Mouse (Mus musculus) olfactory bulb, adult 2 months (tissue): ENCODE results near the gene Cend1. TPM values are rescaled to one million over a fixed set of nuclear protein-coding genes. Genes with fewer than 3 reads are reported as not detected.
A peak's percentile ranks its signal among the peaks of the same experiment; 100 is the strongest.

ENCODE experiments used
- H3K27ac ChIP-seq: fragments of 200-500 bp; 2 replicates; pipeline ENCODE4 v1.5.1; 2012; ENCODE audit warnings: low read depth, low read length; ENCODE audit not compliant: insufficient read depth
- H3K4me1 ChIP-seq: fragments of 200-500 bp; 2 replicates; pipeline ENCODE4 v1.6.1; 2012; ENCODE audit warnings: low read length; ENCODE audit not compliant: control insufficient read depth, insufficient read depth
- H3K4me3 ChIP-seq: fragments of 200-500 bp; 2 replicates; pipeline ENCODE4 v1.5.1; 2012; ENCODE audit warnings: mild to moderate bottlenecking, low read depth, low read length, moderate library complexity; ENCODE audit not compliant: insufficient read depth
- CTCF ChIP-seq: fragments of 200-500 bp; IDR thresholded peaks from 2 replicates; pipeline ENCODE4 v1.5.1; 2012; ENCODE audit warnings: low read depth, mild to moderate bottlenecking, low read length, moderate library complexity; ENCODE audit not compliant: insufficient read depth
- POLR2A ChIP-seq: fragments of 200-500 bp; IDR thresholded peaks from 2 replicates; pipeline ENCODE4 v1.6.1; 2012; ENCODE audit warnings: mild to moderate bottlenecking, low read depth, low read length, moderate library complexity; ENCODE audit not compliant: insufficient read depth
- WGBS: fragments of 180-500 bp; shearing (Covaris S2); methylation state at CpG from one replicate; pipeline ENCODE4 v1.1.7; 2018; 5-methylcytosine and 5-hydroxymethylcytosine counted together
- polyA plus RNA-seq: library from polyadenylated mRNA; stranded (reverse); fragments of >200 nt; gene quantifications from 2 replicates; pipeline ENCODE4 v1.2.4, GENCODE M21; 2012; ENCODE audit warnings: low replicate concordance; ENCODE audit not compliant: missing spikeins, insufficient read depth, insufficient read length

Cend1 gene
- polyA plus RNA-seq, 1 experiment, result not detected

- no peak overlapping the region for H3K4me3 ChIP-seq
- TF ChIP-seq CTCF, result no peak
- H3K4me1 ChIP-seq, result peaks cover 18% of the 10 kb centered on the region
- 91% methylated on average over 12 of the region's 12 CpGs for WGBS
- H3K27ac ChIP-seq, result no peak overlapping the region
Observed at GRCm38 (mm10) chr7:141426948-141427730, 2.2 kb downstream of the Cend1 start.

- Histone ChIP-seq H3K4me1 (peaks cover 11% of the 10 kb centered on the region), H3K27ac (no peak overlapping the region), H3K4me3 (no peak overlapping the region)
- WGBS, result 77% methylated on average over 4 of the region's 4 CpGs
- TF ChIP-seq POLR2A (no peak), CTCF (no peak)
Observed at GRCm38 (mm10) chr7:141423811-141424210, 5.5 kb downstream of the Cend1 start.

GRCm38 (mm10) chr7:141420030-141420702 is 9.1 kb downstream of the Cend1 start:
- no peak overlapping the region for H3K27ac ChIP-seq
- no peak overlapping the region for H3K4me3 ChIP-seq
- no peaks in the 10 kb centered on the region for H3K4me1 ChIP-seq
- 87% methylated on average over 9 of the region's 9 CpGs for WGBS
- no peak for TF ChIP-seq CTCF
- TF ChIP-seq POLR2A, result no peak

GRCm38 (mm10) chr7:141418970-141419369 is 10.3 kb downstream of the Cend1 start:
- Histone ChIP-seq H3K4me3 (no peak overlapping the region), H3K27ac (no peak overlapping the region), H3K4me1 (peaks cover 3% of the 10 kb centered on the region; the same call in 1 of the 2 replicates)
- TF ChIP-seq POLR2A (no peak), CTCF (no peak)
- 60% methylated on average over 7 of the region's 7 CpGs for WGBS

- H3K4me1 ChIP-seq, result peaks cover 6% of the 10 kb centered on the region; the same call in 1 of the 2 replicates
- no peak overlapping the region for H3K27ac ChIP-seq
- no peak overlapping the region for H3K4me3 ChIP-seq
- TF ChIP-seq CTCF, result no peak
- 77% methylated on average over 8 of the region's 8 CpGs for WGBS
Observed at GRCm38 (mm10) chr7:141417731-141418681, 11.3 kb downstream of the Cend1 start.

GRCm38 (mm10) chr7:141416144-141416841 is 13.0 kb downstream of the Cend1 start:
- Histone ChIP-seq H3K4me1 (peaks cover 10% of the 10 kb centered on the region), H3K4me3 (no peak overlapping the region), H3K27ac (no peak overlapping the region)
- TF ChIP-seq POLR2A, result no peak
- no peak for TF ChIP-seq CTCF
- WGBS, result 87% methylated on average over 6 of the region's 6 CpGs

- peak within 1 kb of the TSS; percentile 74 for H3K27ac ChIP-seq
- peak within 1 kb of the TSS; percentile 94 for H3K4me3 ChIP-seq
- peaks cover 20% of the 10 kb centered on the region for H3K4me1 ChIP-seq
- no peak; the same call in 1 of the 2 replicates for TF ChIP-seq CTCF
- TF ChIP-seq POLR2A, result peak; percentile 85
- under 1% methylated on average over 52 of the region's 56 CpGs for WGBS
Observed at GRCm38 (mm10) chr7:141413809-141414584, 15.3 kb downstream of the Cend1 start, which contains the start of gene Gatd1. Gene Gatd1 (minus strand): TSS chr7:141414136.
